Mouse (Mus musculus) activated CD4-positive, CD25-positive, alpha-beta regulatory T cell, adult 4 months (primary cell): ENCODE results near the gene Lgals9. TPM values are rescaled to one million over a fixed set of nuclear protein-coding genes. Genes with fewer than 3 reads are reported as not detected.
A peak's percentile ranks its signal among the peaks of the same experiment; 100 is the strongest.
"Not testable (repeated sequence)": the region's sequence is repeated elsewhere in the genome, so short reads cannot be mapped to it uniquely, and the experiment has no call there.

Source experiments
- ATAC-seq: one replicate; pipeline ENCODE4 v1.8.0; 2017
- polyA plus RNA-seq, 2 experiments: library from polyadenylated mRNA; unstranded; fragments of 100-300 nt; shearing (Covaris generic); gene quantifications; one replicate each; pipeline ENCODE4 v1.2.1; 2017

Gene Lgals9
- polyA plus RNA-seq, 2 experiments from 2014 or later, result 309 to 317 TPM

GRCm38 (mm10) chr11:79006417-79006816, 21.7 kb upstream of the Lgals9 start:
- ATAC-seq, result peak; percentile 12

- peak; percentile 68 for ATAC-seq
Measured at GRCm38 (mm10) chr11:79005578-79006394, 21.0 kb upstream of the Lgals9 start.

GRCm38 (mm10) chr11:79003769-79004638, 19.3 kb upstream of the Lgals9 start:
- ATAC-seq, result no peak

- ATAC-seq, result peak; percentile 59
Measured at GRCm38 (mm10) chr11:79003053-79003768, 18.5 kb upstream of the Lgals9 start.

GRCm38 (mm10) chr11:79002551-79002951, 17.8 kb upstream of the Lgals9 start:
- no peak for ATAC-seq

GRCm38 (mm10) chr11:79001871-79002270, 17.1 kb upstream of the Lgals9 start:
- ATAC-seq, result no peak

- no peak for ATAC-seq
Measured at GRCm38 (mm10) chr11:78999118-78999517, 14.4 kb upstream of the Lgals9 start.

- not testable (repeated sequence) for ATAC-seq
Measured at GRCm38 (mm10) chr11:78990875-78991543, 6.3 kb upstream of the Lgals9 start.

- ATAC-seq, result no peak
Measured at GRCm38 (mm10) chr11:78990096-78990495, 5.3 kb upstream of the Lgals9 start.

- not testable (repeated sequence) for ATAC-seq
Measured at GRCm38 (mm10) chr11:78989206-78989605, 4.5 kb upstream of the Lgals9 start.

- no peak for ATAC-seq
Measured at GRCm38 (mm10) chr11:78986311-78987002, 1.7 kb upstream of the Lgals9 start.

- no peak for ATAC-seq
Measured at GRCm38 (mm10) chr11:78985505-78985904, 759 bp upstream of the Lgals9 start.

GRCm38 (mm10) chr11:78983539-78983938, 1.2 kb downstream of the Lgals9 start:
- ATAC-seq, result no peak

- peak; percentile 53 for ATAC-seq
Measured at GRCm38 (mm10) chr11:78982513-78983291, 2.0 kb downstream of the Lgals9 start.

GRCm38 (mm10) chr11:78982042-78982441, 2.7 kb downstream of the Lgals9 start:
- ATAC-seq, result no peak

- no peak for ATAC-seq
Measured at GRCm38 (mm10) chr11:78980083-78980634, 4.6 kb downstream of the Lgals9 start.

GRCm38 (mm10) chr11:78978176-78979019, 6.3 kb downstream of the Lgals9 start:
- ATAC-seq, result no peak

GRCm38 (mm10) chr11:78976731-78977510, 7.8 kb downstream of the Lgals9 start:
- no peak for ATAC-seq
